Mouse (Mus musculus): ENCODE measurements around the gene Them7.

DNA sequence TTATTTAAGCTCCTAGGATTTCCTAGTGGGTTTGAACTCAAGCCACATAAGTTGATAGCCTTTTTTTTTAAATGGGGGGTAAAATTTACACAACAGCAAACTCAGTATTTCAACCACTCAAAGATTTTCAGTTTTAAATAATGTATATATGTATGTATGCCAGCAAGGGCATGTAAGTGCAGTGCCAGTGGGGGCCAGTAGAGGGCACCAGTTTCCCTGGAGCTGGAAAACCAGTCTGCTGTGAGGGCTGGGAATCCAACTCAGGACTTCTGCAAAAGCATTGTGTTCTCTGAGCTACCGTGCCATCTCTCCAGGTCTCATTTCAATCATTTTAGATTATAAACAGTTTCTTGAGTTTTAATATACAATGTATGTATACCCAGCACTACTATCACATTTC, 74.8 kb downstream of the Them7 start:
- TF ChIP-seq CTCF (IDR thresholded peaks at IDR 0.05; ENCODE audit: low read depth, low read length), result peak; percentile 54; the same call in 1 of the 2 replicates
- no peak for TF ChIP-seq GATA2 (IDR thresholded peaks at IDR 0.05; ENCODE audit: borderline replicate concordance, low read depth, low read length)
- TF ChIP-seq POLR2AphosphoS5 (IDR thresholded peaks at IDR 0.05; ENCODE audit: insufficient replicate concordance, low read depth, low read length), result no peak
- no peak for TF ChIP-seq TAL1 (conservative IDR thresholded peaks at IDR 0.05; ENCODE audit: low read depth, low read length)
- TF ChIP-seq GATA1 (IDR thresholded peaks at IDR 0.05; ENCODE audit: borderline replicate concordance, low read length), result no peak
